Mouse (Mus musculus) thymus, postnatal 0 days (tissue): ENCODE results near the gene Tnrc18. TPM values are rescaled to one million over a fixed set of nuclear protein-coding genes. Genes with fewer than 3 reads are reported as not detected.

Source experiments
- DNase-seq: peaks from one replicate; pipeline ENCODE4 v3.0.0-alpha.2; 2015; ENCODE audit warnings: low spot score
- polyA plus RNA-seq: library from polyadenylated mRNA; unstranded; fragments of >200 nt; fragmentation: Nextera tagmentation; extraction: Ambion mirVana; gene quantifications from 2 replicates; pipeline ENCODE4 v1.2.1, GENCODE M21; 2015

The Tnrc18 gene
- polyA plus RNA-seq, 1 experiment from 2014 or later, result 9.6 TPM

GRCm38 (mm10) chr5:142823096-142824062 lies 5.9 kb upstream of the Tnrc18 start:
- no peak for DNase-seq

DNA sequence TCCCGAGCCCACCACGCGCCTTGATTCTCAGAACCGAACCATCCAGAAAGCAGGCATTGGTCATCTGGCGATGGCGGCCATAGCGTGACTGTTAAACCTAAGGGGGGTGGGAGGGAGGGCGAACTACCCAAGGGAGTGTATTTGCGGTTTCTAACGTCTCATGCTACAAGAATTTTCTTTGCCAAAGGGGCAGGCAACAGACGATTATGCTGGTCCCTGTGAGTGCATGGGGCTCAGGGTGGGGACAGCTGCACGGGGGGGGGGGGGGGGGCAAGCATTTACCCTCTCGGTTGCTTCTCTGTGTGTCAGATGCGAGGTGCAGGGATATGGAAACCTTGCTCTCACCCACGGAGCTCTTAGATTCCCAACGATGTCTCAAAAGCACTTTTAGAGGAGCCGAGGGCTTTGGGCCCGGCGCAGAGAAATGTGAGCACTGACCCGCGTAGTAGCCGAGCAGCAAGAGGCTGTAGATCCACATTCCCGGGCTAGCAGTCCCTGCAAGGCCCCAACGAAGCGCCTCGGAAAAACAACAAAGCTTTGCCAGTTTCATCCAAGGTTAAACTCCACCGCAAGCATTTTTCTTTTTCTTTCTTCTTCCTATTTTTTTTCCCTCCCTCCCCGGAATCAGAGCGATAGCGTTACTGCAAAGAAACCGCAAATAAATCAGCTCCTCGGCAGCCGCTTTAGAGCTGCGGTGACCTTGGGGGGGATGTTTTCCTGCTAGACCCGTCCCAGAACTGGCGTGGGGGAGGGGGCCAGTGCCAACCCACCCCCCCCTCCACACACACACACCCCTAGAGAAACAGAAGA lies 5.0 kb upstream of the Tnrc18 start:
- DNase-seq, result no peak

GRCm38 (mm10) chr5:142821974-142822285 lies 4.5 kb upstream of the Tnrc18 start:
- no peak for DNase-seq

DNA sequence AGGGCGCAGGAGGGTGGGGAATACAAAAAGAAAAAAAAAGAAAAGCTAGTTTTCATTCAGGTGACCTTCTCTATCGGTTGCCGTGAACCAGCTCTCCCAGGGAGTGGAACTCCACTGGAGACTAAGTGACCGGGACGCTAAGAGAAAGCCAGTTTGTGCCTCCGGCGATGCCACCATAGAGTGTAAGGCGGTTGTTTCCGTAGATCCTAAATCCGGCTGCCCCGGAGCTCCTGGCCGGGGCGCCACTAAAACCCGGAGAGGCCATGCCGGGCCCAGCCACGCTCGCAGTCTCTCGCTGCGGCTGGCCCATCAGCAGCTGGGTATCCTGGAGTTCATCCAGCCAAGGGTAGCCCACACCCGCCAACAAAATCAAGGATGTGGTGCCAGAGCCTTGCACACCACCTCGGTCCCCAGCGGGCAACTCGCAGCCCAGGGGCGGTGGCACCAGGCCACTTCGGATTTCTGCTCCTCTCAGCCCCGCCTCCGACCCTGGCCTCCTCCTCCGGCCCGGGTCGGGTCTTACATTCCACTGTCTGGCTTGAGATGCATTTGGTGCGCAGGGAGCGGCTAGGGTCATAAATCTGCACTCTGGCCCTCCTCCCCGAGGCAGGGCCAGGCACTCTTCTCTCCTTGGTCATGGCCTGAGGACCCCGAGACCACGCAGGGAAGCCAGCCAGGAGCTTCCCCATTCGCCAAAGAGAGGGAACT lies 4.0 kb upstream of the Tnrc18 start:
- peak; percentile 29 for DNase-seq

DNA sequence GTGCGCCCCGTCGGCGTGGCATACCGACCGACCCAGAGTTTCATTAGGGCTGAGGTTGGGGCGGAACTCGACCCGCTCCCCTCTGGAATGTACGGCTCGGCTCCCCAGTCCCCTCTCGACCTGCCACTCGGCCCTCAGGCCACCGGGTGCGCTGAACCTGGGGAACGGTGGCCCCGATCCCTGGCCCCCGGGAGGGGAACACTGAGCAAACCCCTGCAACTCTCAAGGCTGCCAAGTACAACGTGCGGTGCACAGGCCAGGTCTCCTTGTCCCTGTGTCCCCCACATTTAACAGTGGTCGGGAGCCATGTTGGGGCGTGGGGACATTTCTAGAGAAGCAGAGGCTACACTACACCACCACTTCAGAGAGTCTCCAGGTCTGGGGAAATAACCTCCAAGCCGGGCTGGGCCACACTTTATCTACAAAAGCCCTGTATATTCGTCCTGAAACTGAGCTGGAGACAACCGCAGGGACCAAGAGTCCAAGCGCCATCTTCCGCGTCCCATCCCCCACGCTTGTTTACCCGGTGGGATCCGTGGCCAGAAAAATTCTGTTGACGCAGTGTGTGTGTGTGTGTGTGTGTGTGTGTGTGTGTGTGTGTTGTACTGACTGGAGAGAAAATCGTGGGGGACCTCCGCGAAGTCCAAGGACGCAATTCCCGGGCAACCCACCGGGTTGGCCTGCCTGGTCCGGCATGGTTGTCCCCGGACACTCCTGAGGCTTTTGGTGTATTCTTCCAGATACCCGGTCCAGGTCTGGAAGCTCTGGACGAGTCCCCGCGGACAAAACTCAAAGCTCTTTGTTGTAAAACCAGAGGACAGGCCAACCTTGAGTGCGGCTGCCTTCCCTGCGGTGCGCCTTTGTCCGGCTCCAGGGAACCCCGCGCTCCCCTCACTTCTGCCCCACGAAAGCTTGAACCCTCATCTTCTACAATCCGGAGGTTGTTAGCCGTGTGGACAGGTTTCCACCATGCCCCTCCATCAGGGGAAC lies 3.1 kb upstream of the Tnrc18 start:
- DNase-seq, result no peak

- DNase-seq, result no peak
Observed at GRCm38 (mm10) chr5:142819385-142820275, 2.2 kb upstream of the Tnrc18 start.

DNA sequence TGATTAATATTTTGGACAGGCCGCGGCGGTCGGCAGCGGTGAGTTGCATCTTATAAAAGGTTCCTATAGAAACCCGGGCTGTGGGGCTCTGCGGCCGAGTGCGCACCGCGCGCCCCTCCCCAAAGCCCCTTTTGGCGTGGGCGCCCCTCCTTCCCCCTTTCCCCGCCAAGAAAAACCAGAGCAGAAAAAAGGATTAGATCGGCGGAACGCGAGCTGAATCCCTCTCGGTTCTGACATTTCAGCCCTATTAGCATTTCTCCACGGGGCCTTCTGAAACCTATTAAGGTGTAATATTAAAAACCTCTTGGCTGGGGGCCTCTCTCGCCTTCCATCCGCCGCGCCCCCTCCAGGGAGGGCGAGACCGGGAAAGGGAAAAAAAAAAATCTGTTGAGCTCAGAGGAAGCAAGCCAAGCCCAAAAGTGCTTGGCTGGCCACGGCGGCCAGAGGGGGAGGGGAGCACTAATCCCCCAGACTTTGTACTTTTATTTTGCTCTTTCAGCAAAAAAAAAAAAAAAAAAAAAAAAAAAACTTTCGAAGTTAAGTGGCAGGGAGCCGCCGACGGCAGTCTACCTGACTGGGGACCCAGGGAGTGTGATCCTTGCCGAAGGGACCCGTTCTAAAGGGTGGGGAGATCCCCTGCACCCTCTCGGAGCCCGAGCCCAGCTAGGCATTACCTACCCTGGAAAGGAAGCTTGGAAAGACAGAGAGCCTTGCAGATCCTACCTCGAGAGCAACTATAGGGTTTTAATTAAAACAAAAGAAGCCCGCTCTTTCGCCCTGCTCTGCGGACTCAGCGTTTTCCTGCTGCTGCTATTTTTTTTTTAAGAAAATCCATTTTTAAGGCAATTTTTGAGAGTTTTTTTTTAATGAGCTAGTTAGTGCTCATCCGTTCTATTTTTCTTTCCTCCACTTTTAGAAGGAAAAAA lies 1.2 kb upstream of the Tnrc18 start:
- DNase-seq, result no peak

DNA sequence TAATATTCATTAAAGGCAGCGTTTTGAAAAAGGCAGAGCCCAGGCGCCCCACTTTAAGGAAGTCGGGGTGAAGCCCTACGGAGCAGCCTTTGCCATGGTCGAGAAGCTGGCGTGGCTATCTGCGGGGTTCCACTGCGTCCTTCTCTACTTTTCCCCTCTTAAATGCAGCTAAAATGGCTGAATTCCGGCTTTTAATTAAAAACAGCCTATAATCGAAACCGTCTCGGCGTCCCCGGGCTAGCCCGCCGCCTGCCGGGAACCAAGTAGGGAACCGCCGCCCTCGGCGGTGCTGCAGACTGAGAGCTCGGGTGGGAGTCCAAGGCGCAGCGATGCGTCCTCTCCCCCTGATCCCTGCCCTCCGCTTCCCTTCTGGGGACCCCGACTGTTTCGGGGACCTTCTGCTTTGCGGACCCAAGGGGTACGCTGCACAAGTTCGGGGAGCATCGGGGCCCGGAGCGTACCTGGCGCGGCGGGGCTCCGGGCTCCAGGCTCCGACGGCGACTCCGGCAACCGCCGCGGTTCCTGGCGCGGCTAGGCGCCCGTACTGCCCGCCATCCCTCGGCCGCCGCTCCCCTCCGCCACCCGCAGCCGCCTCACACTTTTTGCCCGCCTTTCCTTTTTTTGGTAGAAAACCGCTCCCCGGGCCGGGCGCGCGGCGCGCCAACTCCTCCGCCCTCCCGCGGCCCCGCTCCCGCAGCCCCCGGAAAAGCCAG lies 495 bp downstream of the Tnrc18 start:
- peak; percentile 47 for DNase-seq

GRCm38 (mm10) chr5:142816031-142816810 lies 1.2 kb downstream of the Tnrc18 start:
- DNase-seq, result no peak

- DNase-seq, result no peak
Observed at GRCm38 (mm10) chr5:142815421-142816001, 2.0 kb downstream of the Tnrc18 start.

- no peak for DNase-seq
Observed at GRCm38 (mm10) chr5:142814711-142815420, 2.6 kb downstream of the Tnrc18 start.

DNA sequence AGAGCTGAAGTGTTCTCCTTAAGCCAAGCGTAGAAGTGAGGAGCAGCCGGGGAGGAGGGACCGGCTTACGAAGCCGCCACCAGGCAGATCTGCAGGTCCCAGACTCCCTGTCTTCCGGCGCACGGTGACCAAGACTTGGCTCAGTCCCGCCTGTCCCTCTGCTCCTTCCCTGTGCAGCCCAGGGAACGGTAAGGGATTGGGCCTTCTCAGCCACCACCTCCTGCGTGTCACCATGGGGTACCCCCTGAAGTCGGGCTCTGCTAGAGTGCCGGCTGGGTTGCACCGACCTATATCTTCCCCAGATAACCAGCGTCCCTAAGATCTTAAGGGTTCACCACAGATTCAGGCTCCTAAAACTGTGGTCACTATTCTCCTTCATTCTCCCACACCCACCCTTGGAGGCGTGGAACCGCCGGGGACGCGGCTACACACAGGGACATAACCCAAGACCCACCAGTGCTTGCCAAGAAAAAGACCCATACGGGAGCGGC lies 3.3 kb downstream of the Tnrc18 start:
- no peak for DNase-seq

DNA sequence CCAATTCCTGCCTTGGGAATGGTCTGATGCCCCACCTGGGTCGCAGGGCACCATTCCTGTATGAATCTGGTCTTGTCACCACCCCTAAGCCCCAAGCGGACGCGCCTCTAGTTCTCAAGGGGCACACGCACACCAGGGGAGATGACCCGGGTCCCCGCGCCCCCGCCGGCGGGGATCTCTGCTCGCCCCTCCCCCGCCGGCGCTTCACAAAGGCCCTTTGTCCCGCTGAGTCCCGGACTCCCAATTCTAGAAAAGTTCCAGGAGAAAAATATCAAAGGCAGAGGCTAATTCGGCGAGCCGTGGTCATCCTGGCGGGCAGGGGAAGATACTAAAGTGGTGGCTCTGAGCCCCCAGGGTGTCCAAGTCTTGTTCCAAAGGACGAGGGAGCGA lies 3.7 kb downstream of the Tnrc18 start:
- DNase-seq, result no peak

GRCm38 (mm10) chr5:142812976-142813721 lies 4.3 kb downstream of the Tnrc18 start:
- no peak for DNase-seq

GRCm38 (mm10) chr5:142812621-142812975 lies 4.9 kb downstream of the Tnrc18 start:
- DNase-seq, result no peak
